Mouse (Mus musculus): ENCODE results near the gene Nxph3. TPM values are rescaled to one million over a fixed set of nuclear protein-coding genes. Genes with fewer than 3 reads are reported as not detected.

Gene Nxph3
- total RNA-seq (2021): 10 to 100 TPM; 23.4 to 32.6 TPM
- long read RNA-seq, experiment 1, partial matches to known transcripts: 0 of 1 reads
- long read RNA-seq, experiment 1, other reads (novel, unspliced or antisense): 1 of 1 reads
- long read RNA-seq, experiment 2: 0 reads

DNA sequence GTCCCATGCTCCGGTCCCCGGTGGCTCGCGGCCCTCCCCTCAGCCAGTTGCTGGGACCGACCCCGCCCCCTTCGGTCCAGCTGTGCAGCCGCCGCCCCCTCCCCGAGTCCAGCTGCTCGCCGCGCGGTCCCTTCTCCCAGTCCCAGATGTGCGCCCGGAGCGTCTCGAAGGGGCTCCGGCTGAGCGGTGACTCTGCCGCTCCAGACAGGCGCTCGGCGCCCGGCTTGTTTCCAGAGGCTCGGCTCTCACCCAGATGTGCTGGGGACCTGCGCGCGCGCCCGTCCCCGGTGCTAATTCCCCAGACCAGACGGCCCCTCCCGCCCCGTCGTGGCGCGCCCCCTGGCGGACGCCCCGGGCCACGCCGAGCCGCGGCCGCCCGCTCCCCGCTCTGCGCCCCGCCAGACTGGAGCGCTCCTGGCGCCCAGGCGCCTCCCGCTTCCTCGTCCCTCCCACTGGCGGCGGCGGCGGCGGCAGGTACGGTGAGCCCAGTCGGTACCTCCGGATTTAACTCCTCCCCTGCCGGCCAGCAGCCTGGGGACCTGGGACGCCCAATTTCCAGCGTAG lies at the start of gene Nxph3:
Gene Nxph3 (minus strand): TSS at position 273 of the 564 bp plus-strand sequence.
- DNase-seq (ENCODE audit: low spot score in 2 of 2): peak; percentile 51 to 52

DNA sequence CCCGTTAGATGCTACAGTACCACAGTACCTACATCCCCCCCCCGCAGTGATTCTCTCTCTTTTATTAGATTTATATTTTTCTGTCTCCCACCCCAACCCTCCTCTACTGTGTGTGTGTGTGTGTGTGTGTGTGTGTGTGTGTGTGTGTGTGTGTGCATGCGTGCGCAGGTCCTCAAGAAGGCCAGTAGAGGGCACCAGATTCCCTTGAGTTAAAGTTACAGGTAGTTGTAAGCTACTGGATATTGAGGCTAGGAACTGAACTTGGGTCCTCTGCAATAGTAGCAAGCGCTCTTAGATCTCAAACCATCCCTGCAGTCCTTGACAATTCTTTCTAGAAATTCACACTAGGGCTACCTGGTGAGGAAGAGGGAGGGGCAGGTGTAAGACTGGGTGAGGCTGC lies 49.5 kb upstream of the Nxph3 start:
- DNase-seq (ENCODE audit: low spot score in 2 of 2): no peak

DNA sequence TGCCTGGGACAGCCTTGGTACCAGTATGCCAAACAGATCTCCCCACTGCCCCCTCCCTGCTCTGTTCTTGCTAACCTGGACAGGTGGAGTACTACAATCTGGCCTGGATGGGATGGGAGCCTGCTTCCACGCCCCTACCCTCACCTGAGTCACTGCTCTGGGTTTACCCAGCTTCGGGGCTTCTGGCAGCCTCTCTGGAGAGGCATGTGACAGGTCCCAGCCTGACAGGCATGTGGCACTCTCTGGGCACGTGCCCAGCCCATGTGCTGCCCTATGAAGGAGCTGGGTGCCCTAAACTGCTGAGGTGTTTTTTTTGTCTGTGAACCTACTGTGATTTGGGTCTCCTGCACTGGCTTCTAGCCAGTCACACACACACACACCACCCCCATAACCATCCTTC lies 46.4 kb upstream of the Nxph3 start:
- no peak for DNase-seq (ENCODE audit: low spot score in 2 of 2)

DNA sequence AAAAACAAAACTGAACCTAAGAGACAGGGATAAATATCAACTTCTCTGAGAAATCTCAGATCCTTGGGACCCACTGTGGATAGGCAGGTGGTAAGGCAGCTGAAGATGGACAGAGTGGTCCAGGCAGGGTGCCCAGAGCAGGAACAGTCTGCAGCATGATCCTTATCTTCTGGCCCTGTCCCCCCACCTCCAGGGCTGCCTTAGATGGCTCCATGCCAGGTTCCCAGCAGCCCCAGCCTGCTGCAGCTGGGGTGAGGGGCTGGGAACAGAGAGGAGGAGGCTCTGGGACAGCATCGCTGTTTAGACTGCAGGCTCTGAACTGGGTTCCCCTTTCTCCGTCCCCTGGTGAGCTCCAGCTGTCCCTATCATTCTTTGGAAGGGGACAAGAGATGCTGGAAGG lies 45.4 kb upstream of the Nxph3 start:
- no peak for DNase-seq (ENCODE audit: low spot score in 2 of 2)

DNA sequence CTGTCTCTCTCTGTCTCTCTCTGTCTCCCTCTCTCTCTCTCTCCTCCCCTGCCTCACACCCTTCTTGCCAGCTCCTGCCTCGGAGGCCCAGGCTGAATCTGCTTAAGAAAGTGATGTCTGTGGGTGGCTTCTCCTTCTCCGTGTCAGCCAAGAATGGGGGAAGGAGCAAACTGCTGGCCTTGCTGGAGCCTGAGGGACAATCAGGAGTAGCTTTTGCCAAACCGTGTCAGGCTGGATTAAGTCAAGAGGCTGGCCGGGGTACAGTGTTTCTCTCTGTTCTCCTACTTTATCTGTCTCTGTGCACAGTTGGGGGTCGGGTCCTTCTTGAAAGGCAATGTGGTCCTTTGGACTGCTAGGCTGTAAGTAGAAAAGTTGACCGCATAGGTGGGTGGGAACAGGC lies 43.3 kb upstream of the Nxph3 start:
- DNase-seq (ENCODE audit: low spot score in 2 of 2): peak in 1 of 2 experiments; percentile 32

DNA sequence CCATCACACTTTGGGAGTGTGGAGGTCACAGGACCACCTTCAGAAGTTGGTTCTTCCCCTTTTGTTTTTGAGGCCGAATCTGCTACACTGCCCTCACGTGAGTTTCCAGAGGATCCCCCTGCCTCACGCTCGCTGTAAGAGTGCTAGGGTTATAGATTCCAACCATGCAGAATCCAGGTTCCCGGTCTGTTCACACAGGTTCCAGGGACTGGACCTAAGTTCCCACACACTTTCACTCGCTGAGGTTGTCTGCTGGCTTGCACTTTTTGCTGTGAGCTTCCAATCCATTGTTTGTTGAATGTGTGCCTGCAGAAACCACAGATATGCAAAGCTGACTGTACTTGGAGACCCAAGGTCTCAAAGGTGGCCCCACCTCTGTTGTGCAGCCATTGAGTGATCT lies 42.7 kb upstream of the Nxph3 start:
- no peak for DNase-seq (ENCODE audit: low spot score in 2 of 2)

DNA sequence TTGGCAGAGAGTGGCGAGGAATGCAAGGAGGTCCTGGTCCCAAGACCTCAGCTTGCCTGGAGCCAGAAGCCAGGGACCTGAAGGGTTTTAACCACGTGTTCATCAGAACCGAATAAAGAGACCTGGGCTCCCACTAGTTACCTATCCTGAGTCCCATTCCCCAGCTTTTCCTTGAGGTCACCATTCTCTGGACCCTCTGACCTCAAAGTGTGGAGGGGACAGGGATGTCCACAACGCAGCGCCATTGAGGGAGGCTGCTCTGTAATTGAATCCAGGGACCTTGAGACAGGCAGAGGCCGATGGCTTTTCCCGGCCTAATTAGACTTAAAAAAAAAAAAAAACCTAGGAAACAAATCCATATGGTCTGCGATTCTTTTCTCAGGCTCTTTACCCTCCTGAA lies 40.9 kb upstream of the Nxph3 start:
- no peak for DNase-seq (ENCODE audit: low spot score in 2 of 2)

DNA sequence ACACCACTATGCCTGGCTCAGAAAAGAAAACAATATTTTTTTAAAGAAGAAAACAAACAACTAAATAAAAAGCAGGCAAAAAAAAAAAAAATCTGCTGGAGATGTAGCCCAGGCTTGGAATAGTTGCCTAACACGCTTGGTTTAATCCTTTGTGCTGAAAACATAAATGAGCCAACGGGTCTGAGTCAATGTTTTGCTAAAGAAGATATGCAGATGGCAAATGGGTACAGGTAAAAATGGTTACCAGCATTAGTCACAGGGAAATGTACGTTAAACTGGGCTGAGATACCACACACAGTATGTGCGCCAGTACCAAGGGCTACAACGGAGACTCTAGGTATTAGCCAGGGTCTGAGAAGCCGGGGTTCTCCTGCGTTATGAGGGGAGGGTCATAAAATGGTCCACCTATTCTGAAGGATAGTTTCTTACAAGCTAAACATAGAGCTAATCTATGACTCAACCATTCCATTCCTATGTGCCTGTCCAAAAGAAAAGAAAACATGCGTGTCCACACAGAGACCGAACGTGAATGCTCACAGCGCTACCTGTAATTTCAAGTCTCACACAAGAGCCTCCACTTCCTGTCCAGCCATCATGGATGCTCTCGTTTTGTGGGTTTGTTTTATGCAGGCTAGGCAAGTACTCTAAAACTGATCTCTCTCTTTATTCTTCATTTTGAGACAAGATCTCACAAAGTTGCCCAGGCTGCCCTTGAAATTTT lies 36.1 kb upstream of the Nxph3 start:
- no peak for DNase-seq (ENCODE audit: low spot score in 2 of 2)

DNA sequence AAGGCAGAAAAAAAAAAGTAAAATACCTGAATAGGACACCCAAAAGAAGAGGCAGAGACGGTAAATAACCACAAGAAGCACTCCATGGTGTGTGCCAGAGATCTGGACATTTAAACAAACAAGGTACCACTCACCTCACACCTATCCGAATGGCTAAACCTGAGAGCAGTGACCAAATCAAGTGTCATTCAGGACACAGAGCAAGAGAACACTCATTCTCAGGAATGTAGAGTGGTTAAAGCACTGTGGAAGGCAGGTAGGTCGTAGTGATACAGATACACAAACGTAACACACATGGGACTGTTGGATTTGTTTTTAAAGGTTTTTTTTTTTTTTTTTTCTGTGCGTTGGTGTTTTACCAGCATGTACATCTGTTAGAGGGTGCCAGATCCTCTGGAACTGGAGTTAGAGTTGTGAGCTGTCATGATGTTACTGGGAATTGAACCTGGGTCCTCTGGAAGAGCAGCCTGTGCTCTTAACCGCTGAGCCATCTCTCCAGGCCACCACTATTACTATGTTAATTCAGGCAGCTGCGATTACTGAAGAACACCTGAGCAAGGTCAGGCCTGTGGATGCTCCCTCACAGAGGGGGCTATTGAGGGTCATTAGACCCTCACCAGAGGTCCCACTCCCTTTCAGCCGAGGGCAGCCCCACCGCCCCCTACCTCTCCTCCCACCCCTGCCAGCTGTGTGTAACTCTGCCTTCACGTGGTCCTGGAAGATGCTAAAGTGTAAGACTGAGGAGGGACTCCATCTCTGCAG lies 31.8 kb upstream of the Nxph3 start:
- DNase-seq (ENCODE audit: low spot score in 2 of 2): no peak

DNA sequence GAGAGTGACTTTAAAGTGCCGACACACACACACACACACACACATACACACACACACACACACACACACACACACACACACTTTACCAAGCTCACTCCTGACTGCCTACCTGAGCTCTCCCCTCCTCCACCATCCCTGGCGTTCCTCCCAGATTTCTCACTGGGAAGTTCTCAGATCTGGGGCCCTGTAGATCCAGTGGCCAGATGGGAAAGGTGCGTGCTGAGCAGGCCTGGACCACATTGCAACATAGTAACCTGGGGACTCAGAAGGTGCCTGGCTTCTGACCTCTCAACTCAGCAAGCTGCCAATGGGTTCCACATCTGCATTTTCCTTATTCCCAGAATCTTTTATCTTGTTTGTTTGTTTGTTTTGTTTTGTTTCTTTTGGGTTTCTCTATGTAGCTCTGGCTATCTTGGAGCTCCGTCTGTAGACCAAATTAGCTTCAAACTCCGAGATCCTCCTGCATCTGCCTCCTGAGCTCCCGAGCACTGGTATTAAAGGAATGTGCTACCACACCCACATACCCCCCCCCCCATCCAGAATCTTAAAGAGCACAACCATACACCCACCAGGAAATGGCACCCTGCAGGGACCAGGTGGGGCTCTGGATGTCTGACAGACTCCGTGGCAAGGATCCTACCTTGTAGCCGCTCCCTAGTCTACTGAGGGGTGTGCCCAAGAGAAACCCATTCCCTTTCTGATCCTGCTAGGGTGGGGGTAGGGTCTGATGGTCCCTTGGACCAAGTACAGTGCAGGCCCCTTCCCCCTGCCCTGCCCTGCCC lies 30.4 kb upstream of the Nxph3 start:
- DNase-seq (ENCODE audit: low spot score in 2 of 2): no peak

DNA sequence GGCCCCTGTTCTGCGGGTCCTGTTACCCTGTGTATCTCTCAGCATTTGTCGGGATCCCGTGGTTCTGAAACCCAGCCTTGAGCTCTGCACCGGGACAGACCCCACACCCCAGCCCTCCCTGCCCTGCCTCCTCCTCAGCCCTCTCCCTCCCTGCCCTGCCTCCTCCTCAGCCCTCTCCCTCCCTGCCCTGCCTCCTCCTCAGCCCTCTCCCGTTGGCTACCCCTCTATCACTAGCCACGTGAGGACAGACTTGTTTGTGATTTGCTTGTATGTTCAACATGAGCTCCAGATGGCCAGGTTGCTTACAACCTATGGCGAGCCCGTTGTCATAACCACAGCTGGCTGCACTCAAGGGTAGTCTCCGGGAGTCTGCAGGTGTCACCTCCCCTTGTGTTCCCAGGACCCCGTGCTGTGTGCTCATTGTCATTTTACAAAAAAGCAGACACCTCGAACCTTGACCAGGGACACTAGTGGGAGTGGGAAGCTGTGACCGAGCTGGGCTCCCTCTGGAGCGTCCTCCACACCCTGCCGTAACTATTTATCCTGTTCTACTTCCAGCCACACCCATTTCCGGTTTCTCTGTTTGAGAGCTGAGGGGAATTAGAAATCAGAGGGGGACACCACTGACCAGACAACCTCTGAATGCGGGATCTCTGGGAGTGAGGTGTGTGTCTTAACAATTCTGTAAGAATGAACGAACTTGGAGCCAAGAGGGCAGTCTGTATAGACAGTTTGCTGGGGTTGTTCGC lies 26.4 kb upstream of the Nxph3 start:
- DNase-seq (ENCODE audit: low spot score in 2 of 2): no peak

DNA sequence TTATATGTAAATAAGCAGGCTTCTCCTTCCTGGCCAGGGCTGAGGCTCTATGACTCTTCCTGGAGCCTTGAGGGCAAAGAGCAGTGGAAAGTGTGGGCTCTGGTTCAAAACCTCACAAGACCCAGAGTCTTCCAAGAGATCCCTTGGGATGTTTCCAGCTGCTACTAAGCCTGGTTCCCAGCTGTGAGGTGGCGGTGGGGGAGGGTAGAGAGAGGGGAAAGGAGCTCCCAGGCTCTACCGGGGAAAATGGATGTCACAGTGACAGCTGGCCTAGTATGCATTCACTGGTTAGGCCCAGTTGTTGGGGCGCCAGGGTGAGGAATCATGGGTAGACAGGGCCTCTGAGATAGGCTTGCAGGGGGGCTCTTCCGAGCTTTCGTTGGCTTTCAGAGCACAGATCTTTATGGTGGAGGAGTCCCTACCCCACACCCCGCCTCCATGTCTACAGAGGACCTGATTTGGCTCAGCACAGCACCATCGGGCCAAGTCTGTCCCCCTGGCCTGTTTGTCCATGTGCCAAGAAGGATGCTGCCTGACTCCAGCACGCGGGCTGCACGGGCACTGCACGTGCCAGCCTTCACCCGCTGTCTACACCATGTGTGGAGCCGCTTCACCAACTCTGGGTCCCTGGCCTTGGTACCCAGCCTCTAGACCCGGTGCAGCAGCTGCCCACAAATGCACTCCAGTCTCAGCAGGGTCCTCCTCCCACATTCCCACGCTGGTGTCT lies 24.2 kb upstream of the Nxph3 start:
- DNase-seq (ENCODE audit: low spot score in 2 of 2): no peak

DNA sequence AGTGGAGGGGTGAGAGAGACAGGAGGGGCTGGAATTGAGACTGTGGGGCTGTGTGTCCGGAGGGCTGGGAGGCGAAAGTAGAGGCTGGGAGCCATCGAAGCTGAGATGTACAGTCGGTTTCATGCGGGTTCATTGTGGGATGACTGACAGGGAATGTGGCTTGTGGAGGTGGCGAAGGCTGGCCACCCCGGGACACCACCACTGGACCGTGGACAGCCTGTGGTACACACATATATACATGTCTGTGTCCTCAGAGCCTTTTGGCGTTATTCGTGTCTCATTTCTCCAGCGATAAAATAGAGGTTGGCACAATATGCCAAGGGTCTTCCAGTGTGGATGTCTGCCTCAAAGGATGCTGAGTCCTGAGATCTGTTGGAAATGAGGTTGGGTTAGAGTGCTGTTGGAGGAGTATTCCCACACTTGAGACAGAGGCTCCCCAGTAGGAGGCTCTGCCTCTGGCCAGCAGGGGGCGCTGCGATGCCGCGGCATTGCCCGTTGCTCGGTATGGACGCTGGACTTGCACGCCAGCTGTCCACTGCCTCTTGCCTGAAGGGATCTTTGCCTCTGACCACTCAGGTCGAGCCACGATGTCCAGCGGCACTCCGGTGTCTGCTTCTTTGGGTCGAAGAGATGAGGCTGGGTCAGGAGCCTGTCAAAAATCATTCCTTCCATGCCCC lies 19.3 kb upstream of the Nxph3 start:
- DNase-seq (ENCODE audit: low spot score in 2 of 2): peak; percentile 85 to 94

DNA sequence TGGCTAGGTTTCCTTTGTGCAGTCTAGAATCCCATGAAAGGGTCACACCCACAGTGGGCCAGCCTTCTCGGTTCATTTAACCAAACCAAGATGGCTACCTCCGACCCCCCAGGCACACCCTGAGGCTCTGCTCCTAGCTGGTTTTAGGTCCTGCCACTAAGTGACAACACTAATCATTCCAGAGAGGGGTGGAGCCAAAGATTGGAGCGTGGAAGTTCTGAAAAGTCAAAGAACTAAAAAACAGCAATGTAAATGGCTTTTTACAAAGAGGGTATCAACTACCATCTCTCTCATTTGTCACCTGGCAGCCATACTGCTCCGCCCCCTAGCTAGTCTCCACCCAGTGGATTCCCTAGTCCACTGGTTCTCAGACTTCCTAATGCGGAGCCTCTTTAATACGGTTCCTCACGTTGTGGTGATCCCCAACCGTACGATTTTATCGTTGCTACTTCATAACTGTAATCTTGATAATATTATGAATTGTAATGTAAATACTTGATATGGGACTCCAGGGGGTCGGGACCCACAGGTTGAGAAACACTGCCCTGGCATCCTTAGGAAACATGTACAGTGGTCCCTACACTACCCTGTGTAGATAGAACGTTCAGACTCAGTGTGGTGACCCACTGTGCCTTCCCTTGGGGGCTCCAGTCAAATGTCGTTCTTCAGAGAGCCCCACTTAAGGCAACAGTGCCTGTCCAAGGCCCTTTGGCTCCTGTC lies 18.1 kb upstream of the Nxph3 start:
- DNase-seq (ENCODE audit: low spot score in 2 of 2): no peak

DNA sequence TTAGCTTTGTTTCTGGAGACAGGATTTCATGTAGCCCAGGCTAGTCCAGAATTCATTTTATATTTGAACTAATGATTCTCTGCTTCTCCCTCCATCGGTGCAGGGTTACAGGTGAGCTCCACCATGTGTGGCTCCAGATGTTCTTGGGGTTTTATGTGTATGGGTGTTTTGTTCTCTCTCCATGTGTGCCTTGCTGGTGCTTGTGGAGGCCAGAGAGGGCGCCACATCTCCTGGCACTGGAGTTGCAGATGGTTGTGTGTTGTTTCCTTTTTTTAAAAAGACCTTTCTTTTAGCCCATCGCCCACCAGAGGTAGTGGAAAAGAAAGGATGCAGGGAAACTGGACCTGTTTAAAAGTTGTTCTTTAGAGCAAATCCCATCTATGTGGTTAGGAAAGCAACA lies 13.9 kb upstream of the Nxph3 start:
- DNase-seq (ENCODE audit: low spot score in 2 of 2): no peak

DNA sequence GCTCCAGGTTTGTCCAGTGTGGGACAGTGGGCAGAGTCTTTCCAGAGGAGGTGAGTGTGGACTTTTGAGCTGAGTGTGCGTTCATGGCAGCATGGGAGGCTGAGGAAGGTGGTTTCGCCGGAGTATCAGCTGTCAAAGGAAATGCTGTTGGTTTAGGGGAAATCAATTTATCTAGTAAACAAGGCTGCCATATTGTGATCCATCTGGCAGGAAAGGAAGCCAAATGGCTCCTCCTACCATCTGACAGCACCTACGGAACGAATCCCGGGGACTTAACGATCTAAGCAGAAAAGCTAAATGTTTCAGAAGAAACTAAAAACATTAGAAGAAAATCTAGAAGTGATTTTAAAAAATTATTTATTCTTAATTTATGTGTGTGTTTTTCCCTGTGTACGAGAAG lies 12.9 kb upstream of the Nxph3 start:
- DNase-seq (ENCODE audit: low spot score in 2 of 2): no peak

DNA sequence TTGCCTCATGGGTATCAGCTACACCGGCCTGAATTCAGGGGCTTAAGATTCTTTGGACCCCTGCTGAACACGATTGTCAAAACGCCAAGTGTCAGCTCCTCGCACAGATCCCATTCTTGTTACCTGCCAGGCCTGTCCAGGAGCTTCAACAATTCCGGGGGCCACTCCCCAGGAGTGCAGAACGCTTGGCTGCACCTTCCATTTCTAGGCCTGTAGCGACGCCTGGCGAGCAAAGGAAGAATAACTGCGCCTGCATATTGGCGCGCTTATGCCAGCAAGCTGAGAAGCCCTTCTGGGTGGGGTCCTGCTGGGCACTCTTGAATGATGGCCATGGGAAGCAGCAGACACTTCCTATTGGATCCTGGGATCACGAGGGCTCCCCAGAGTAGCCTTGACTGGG lies 7.2 kb upstream of the Nxph3 start:
- DNase-seq (ENCODE audit: low spot score in 2 of 2): peak; percentile 80 to 81

DNA sequence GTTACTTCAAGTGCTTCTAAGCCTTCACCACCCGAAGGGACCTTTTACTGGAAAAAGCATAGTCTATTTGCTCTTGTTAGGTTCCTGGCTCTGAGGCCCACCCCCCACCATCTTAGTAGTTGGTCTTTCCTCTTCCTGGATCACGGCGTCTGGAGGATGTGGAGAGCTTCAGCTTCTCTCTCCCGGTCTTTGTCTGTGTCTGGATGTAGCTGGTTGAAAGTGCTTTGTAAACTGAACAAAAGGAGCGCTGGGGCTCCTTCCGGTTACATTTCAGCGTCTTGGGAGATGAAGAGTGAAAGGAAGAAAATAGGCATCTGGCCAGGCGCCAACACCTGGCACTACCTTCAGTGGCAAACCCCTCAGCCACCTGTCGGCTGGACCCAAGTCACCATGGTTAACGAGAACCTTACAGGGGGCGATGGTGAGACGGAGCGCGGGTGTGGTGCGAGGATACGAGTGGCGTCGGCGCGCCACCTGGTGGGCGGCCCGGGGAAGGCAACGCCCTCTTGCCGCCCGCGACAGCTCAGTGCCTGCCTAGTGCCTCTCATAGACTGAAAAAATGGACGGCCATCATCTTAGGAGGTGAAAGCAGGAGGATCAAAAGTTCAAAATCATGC lies 6.2 kb upstream of the Nxph3 start:
- peak; percentile 89 to 91 for DNase-seq (ENCODE audit: low spot score in 2 of 2)
